Mouse (Mus musculus): Measurements from ENCODE around the gene Ankrd36.
"Not testable (repeated sequence)": the region's sequence is repeated elsewhere in the genome, so short reads cannot be mapped to it uniquely, and the experiment has no call there.

Ankrd36 gene

DNA sequence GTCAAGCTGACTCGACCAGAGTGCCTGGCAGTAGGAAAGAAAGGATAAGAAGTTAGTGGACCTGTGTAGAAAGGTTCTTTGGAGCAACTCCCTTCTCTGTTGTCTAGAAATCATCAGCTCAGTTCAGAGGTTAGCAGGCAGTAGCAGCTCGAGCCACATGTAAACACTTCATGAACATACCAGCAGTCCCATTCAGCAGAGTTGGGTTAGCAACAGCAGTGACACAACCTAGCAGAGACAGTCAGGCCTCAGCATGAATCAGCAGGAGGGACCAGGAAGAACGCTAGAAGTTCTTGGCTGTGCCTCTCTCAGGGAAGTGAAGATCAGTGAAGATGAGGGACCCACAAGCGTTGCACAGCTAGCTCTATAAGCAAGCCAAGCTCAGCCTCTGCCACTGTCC is 24.0 kb upstream of the Ankrd36 start:
- DNase-seq (ENCODE audit: extremely low spot score), result no peak

GRCm38 (mm10) chr11:5546693-5547092 is 22.8 kb upstream of the Ankrd36 start:
- DNase-seq (ENCODE audit: extremely low spot score), result no peak

DNA sequence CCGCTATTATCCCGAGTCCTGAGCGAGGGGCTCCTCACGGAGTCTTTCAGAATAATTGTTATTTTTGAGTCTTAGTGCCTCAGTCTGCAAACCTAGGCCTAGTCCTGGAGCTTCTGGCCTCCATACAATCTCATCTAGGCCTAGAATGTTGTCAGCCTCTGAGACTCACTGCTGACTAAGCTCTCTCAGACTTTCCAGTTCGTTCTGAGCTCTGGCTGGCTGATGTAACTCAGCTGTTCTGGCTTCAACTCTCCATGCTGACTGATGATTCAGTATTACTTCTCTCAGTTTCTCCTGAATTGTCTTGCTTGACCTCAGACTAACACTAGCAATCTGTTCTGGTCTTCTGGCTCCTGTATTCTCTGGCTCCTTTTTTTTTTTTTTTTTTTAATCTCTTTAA is 18.1 kb upstream of the Ankrd36 start:
- no peak for DNase-seq (ENCODE audit: extremely low spot score)

GRCm38 (mm10) chr11:5551931-5552330 is 17.6 kb upstream of the Ankrd36 start:
- no peak for DNase-seq (ENCODE audit: extremely low spot score)

DNA sequence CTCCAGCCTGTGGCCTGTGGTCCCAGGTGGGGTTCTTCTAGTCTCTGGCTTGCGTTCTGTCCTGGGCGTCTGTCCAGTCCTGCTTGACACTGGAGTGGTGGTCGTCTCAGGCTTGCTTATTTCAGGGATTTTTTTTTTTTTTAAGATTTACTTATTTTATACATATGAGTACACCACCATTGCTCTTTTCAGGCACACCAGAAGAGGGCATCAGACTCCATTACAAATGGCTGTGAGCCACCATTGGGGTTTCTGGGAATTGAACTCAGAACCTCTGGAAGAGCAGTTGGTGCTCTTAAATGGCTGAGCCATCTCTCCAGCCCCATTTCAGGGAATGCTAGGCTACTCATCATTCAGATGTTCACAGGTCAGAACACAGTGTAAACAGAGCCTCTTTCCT is 9.2 kb upstream of the Ankrd36 start:
- DNase-seq (ENCODE audit: extremely low spot score), result no peak

- no peak for DNase-seq (ENCODE audit: extremely low spot score)
Observed at GRCm38 (mm10) chr11:5562625-5563268, 6.7 kb upstream of the Ankrd36 start.

- DNase-seq (ENCODE audit: extremely low spot score), result no peak
Observed at GRCm38 (mm10) chr11:5563898-5564297, 5.6 kb upstream of the Ankrd36 start.

DNA sequence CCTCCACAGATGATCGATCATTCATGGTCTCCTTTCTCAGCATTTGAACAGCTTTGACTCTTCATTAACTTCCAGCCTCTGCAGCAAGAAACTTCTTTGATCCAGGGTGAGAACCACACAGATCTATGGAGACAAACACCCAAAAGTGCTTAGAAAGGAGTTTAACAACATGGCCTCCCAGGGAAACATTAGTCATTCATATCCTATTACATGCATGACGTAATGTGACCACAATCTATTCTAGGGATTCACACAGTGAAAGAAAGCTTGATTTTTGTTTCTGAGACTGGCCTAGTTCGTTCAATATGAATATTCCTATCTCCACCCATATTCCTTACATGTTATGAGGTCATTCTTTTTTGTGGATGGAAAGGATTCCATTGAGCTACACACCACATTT is 3.9 kb upstream of the Ankrd36 start:
- DNase-seq (ENCODE audit: extremely low spot score), result no peak

GRCm38 (mm10) chr11:5566506-5566905 is 3.0 kb upstream of the Ankrd36 start:
- DNase-seq (ENCODE audit: extremely low spot score), result no peak

DNA sequence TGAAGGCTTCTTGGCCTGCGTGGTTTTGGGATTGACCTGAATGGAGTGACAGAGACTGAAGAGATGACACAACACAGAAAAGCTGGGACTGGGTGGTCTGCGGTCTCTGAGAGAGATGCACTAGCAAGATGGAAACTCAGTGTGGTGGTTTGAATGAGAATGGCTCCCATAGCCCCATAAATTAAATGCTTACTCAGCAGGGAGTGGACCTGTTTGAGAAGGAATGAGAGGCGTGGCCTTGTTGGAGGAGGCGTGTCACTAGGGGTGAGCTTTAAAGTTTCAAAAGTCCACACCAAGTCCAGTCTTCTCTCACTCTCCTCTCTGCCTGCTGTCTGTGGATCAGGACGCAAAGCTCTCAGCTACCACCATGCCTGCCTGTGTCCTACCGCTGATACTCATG is 1.8 kb upstream of the Ankrd36 start:
- DNase-seq (ENCODE audit: extremely low spot score), result no peak

DNA sequence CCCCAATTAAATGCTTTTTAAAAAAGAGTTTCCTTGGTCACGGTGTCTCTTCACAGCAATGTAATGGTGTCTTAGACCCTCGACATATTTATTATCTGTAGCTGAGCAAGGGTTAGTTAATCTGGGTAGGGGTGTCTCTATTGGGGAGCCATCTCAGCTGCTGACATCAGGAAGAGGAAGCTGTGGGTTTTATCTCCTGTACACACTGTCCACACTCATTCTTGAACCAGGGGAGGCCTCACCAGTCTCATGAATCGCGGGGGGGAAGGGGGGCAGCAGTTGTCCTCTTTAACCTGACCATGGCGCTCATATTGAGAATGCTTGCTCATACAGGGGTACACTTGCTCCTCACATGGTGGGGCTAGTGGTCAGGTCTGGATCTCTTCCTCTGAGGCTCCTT is 1.4 kb upstream of the Ankrd36 start:
- no peak for DNase-seq (ENCODE audit: extremely low spot score)

DNA sequence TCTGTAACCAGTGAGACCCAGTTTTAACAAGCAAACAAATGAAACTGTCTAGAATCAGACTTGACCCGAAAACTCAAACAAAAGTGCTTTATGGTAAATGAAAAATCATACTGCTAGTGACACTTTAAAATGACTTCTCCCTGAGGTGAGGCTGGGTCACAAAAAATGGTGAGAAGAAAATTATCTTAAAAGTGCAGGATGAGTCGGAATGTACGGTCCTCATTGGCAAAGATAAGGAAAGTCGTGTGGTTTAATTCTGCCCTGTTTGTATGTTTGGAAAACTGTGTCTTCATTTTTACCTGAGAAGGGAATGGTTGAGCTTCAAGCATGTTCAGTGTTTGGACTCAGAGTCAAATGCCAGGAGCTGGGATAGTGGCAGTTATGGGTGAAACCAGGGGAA is 2.4 kb downstream of the Ankrd36 start:
- no peak for DNase-seq (ENCODE audit: extremely low spot score)

DNA sequence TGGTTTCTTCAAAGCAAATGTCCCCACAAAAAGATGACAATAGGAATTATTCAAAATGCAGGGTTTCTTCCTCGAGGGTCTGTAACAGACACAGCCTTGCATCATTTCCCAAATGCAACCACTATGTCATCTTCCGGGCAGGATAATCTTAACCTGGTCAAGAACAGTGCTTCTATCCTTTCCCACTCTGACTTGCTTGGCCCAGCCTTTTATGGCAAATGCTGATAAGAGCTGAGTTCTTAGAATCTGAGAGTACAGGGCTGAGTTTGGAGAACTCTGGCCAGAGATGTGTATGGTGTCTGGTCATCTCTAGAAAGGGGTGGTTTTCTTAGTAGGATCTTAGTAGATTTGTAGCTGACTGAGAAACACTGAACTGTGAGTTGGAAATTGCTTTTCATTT is 4.3 kb downstream of the Ankrd36 start:
- DNase-seq (ENCODE audit: extremely low spot score), result no peak

GRCm38 (mm10) chr11:5575046-5575445 is 5.6 kb downstream of the Ankrd36 start:
- DNase-seq (ENCODE audit: extremely low spot score), result no peak

- DNase-seq (ENCODE audit: extremely low spot score), result no peak
Observed at GRCm38 (mm10) chr11:5592336-5592735, 22.9 kb downstream of the Ankrd36 start.

DNA sequence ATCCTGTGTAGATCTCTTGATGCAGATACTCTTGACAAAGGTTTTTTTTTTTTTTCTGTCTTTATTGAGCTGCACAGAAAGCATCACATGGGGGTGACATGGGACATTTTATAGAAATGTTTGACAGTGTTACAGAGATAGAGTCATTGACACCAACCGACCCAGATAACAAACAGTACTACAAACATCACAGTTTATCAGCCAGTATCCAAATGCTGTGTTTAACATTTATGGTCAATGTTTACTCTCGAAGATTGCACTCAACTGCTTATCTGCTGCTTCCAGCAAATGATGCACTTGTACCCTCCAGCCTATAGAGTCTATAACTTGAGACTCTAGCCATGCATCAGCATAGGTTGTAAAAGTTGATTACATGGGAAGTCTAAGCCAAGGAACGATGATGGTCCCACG is 25.9 kb downstream of the Ankrd36 start:
- DNase-seq (ENCODE audit: extremely low spot score), result no peak

- DNase-seq (ENCODE audit: extremely low spot score), result no peak
Observed at GRCm38 (mm10) chr11:5595792-5596191, 26.3 kb downstream of the Ankrd36 start.

DNA sequence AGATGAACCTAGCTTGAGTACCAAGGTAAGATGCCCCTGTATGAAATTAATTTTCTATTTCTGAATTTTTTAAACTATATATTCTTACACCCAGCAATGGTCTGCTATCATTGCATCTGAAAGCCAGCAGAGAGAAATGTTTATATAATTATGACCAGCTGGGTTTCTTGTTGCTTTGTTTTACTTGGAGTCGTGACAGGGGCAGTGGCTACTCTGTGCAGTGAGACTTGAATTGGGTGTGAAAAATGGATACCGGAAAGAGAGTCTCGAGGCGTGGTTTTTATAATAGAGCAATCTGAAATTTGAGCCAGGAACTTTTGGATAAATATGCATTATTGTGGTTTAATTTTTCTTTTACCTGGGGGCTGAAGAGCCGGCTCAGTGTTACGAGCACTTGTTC is 27.3 kb downstream of the Ankrd36 start:
- DNase-seq (ENCODE audit: extremely low spot score), result no peak

- DNase-seq (ENCODE audit: extremely low spot score), result no peak
Observed at GRCm38 (mm10) chr11:5605421-5605820, 35.9 kb downstream of the Ankrd36 start.

DNA sequence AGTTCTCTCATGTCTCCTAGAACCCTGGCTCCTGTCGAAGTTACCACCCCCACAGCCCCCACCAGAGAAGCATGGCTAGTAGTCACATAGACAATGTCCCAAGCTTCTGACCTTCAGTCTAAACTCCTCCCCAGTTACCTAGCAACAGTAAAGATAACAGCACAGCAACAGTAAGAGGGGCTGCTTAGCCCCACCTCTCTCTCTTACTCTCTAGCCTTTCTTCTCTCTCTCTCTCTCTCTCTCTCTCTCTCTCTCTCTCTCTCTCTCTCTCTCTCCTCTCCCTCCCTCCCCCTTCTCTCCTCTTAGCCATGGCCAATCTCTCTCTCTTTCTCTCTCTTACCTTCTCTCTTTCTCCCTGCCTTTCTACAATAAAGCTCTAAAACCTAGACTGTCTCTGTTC is 42.4 kb downstream of the Ankrd36 start:
- not testable (repeated sequence) for DNase-seq (ENCODE audit: extremely low spot score)

GRCm38 (mm10) chr11:5614453-5614852 is 45.0 kb downstream of the Ankrd36 start:
- no peak for DNase-seq (ENCODE audit: extremely low spot score)

- DNase-seq (ENCODE audit: extremely low spot score), result no peak
Observed at GRCm38 (mm10) chr11:5625101-5625500, 55.6 kb downstream of the Ankrd36 start.

DNA sequence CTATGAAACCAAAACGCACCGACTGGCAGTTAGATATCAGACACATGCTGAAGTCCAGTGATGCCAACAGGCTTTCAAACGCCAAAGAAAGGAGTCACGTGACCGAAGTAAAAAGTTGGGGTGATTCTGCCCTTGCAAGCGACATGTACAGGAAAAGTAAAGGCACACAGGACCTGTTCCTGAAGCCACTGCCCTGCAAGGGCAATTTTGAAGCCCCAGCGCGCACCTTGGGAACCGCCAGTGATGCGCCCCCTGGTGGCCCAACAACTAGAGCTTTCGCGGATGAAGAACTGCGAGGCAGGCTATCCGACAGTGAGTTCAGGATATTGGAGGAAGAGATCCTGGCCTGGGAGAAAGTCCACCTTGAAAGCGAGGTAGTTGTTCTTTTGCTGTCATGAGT is 59.5 kb downstream of the Ankrd36 start:
- DNase-seq (ENCODE audit: extremely low spot score), result peak; percentile 70

- no peak for DNase-seq (ENCODE audit: extremely low spot score)
Observed at GRCm38 (mm10) chr11:5643085-5643484, 73.6 kb downstream of the Ankrd36 start.

Measured in embryo, embryonic 9.5 days (tissue).